In the genomic region with DNA sequence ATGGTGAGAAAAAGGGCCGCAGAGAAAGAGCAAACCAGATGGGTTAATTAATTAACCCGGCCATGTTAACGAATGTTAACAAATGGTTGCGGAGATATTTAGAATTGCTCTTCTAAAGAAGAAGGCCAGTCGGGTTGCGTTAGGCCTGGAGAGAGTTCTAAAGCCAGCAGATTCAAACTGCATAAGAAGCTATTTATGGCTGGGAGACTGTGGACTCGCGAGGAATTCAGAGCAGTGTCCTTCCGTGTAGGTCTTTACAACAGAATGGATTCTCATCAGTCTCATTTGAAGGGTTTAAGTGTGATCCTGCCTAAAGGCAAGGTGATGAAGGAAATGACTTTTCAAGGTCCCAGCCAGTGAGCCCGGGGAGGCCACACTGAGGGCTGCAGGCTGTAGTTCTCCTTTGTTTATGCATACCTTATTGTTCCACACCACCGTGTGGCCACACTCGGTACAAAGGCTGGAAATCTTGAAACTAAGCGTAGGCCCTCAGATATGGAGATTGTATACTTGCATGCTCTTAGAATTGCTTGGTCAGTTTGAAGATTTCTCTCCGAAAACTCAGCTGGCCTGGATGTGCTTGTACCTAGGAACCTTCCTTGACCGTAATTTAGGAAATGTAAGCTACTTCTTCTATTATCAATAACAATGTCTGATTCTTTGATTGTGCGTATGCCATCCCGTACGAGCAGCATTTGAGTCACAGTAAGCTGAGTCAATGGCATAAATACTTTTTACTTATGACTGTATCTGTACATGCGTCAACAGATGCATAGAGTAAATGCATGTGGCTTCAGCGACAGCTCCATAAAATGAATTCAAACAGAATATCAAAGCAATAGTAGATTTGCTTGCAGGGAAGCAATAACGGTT, we compare ENCODE assay signal across 9 mouse cellular contexts.
DNase-seq lines count a peak whose midpoint lies in the region; ATAC-seq and TF ChIP-seq lines count a peak whose summit lies in the region.
"Had no signal": no experiment of that assay in that cellular context is flagged by ENCODE, and none has a peak within 500 bp of the region (broad histone marks: within the 10 kb centered on the region; RNA-seq: fewer than 3 reads in every experiment).

No protein-coding gene starts in this region.

- no peaks in the 10 kb centered on the region for H3K9me3 ChIP-seq in lung, postnatal 0 days (ENCODE audit: low read length)
- no peaks in the 10 kb centered on the region for H3K9me3 ChIP-seq in hindbrain, embryonic 11.5 days (ENCODE audit: control insufficient read depth, low read length)
- H3K9me3 ChIP-seq in limb, embryonic 11.5 days (ENCODE audit: control insufficient read depth, low read length), result no peaks in the 10 kb centered on the region
- no peaks in the 10 kb centered on the region for H3K9me3 ChIP-seq in stomach, embryonic 15.5 days
- H3K9me3 ChIP-seq: embryonic facial prominence, embryonic 13.5 days had no signal

- WGBS in lung, postnatal 0 days, result 69% methylated on average over 21 of the region's 21 CpGs
- WGBS in hindbrain, embryonic 11.5 days, result 72% methylated on average over 21 of the region's 21 CpGs
- WGBS in limb, embryonic 11.5 days, result 72% methylated on average over 21 of the region's 21 CpGs
- 65% methylated on average over 21 of the region's 21 CpGs for WGBS in stomach, embryonic 15.5 days

- no peak for TF ChIP-seq POLR2A in cortical plate, adult 2 months (IDR thresholded peaks at IDR 0.05; ENCODE audit: extremely low read depth, insufficient read depth, low read length)

- TF ChIP-seq CTCF in lung, postnatal 0 days (IDR thresholded peaks at IDR 0.05), result peak; percentile 50
- peak; percentile 57 for TF ChIP-seq CTCF in cortical plate, adult 2 months (IDR thresholded peaks at IDR 0.05; ENCODE audit: extremely low read depth, insufficient read depth, low read length)

- no peaks in the 10 kb centered on the region for H3K27me3 ChIP-seq in lung, postnatal 0 days (replicated peaks; ENCODE audit: insufficient read depth, low read length)
- H3K27me3 ChIP-seq in hindbrain, embryonic 11.5 days (ENCODE audit: control insufficient read depth, insufficient read depth, low read length), result no peaks in the 10 kb centered on the region
- no peaks in the 10 kb centered on the region for H3K27me3 ChIP-seq in limb, embryonic 11.5 days (ENCODE audit: control insufficient read depth, insufficient read depth, low read length)
- H3K27me3 ChIP-seq in stomach, embryonic 15.5 days (replicated peaks), result no peaks in the 10 kb centered on the region
- H3K27me3 ChIP-seq: embryonic facial prominence, embryonic 13.5 days had no signal

- no peak overlapping the region for H3K4me2 ChIP-seq in lung, postnatal 0 days (replicated peaks; ENCODE audit: low read depth, low read length)
- H3K4me2 ChIP-seq in hindbrain, embryonic 11.5 days (replicated peaks; ENCODE audit: low read depth, low read length), result no peak overlapping the region
- H3K4me2 ChIP-seq in limb, embryonic 11.5 days (ENCODE audit: low read depth, severe bottlenecking), result no peak overlapping the region
- H3K4me2 ChIP-seq in stomach, embryonic 15.5 days, result no peak overlapping the region
- H3K4me2 ChIP-seq: embryonic facial prominence, embryonic 13.5 days had no signal

- no peak overlapping the region for H3K9ac ChIP-seq in lung, postnatal 0 days (replicated peaks; ENCODE audit: low read depth)
- H3K9ac ChIP-seq in hindbrain, embryonic 11.5 days (ENCODE audit: low read depth, low read length), result no peak overlapping the region
- peak overlapping the region; percentile 30; the same call in 1 of the 2 replicates for H3K9ac ChIP-seq in limb, embryonic 11.5 days (ENCODE audit: low read length)
- H3K9ac ChIP-seq in stomach, embryonic 15.5 days, result no peak overlapping the region
- H3K9ac ChIP-seq: embryonic facial prominence, embryonic 13.5 days had no signal

- no peak overlapping the region for H3K27ac ChIP-seq in lung, postnatal 0 days (ENCODE audit: low read length)
- no peak overlapping the region for H3K27ac ChIP-seq in cortical plate, adult 2 months (ENCODE audit: insufficient read depth, low read length)
- H3K27ac ChIP-seq in hindbrain, embryonic 11.5 days (ENCODE audit: low read depth, low read length), result no peak overlapping the region
- H3K27ac ChIP-seq in limb, embryonic 11.5 days (replicated peaks; ENCODE audit: low read depth, low read length), result no peak overlapping the region
- no peak overlapping the region for H3K27ac ChIP-seq in stomach, embryonic 15.5 days
- H3K27ac ChIP-seq: embryonic facial prominence, embryonic 13.5 days; macrophage had no signal

- no peak for DNase-seq in lung, postnatal 0 days (ENCODE audit: low spot score)
- no peak for DNase-seq in lung, postnatal 25 days (ENCODE audit: low spot score)
- peak; percentile 67 for DNase-seq in hindbrain, embryonic 11.5 days (ENCODE audit: low spot score)
- peak; percentile 55 for DNase-seq in limb, embryonic 11.5 days (ENCODE audit: low spot score)
- no peak for DNase-seq in B cell, adult 2 months

- TF ChIP-seq EP300 in lung, postnatal 0 days (IDR thresholded peaks at IDR 0.05), result no peak

- no peak overlapping the region for H3K4me3 ChIP-seq in lung, postnatal 0 days (ENCODE audit: low read depth, low read length)
- no peak overlapping the region for H3K4me3 ChIP-seq in cortical plate, adult 2 months (ENCODE audit: insufficient read depth, low read length)
- no peak overlapping the region for H3K4me3 ChIP-seq in hindbrain, embryonic 11.5 days (ENCODE audit: low read depth, low read length)
- no peak overlapping the region for H3K4me3 ChIP-seq in limb, embryonic 11.5 days (ENCODE audit: low read depth, low read length)
- no peak overlapping the region for H3K4me3 ChIP-seq in stomach, embryonic 15.5 days (replicated peaks)
- H3K4me3 ChIP-seq: embryonic facial prominence, embryonic 13.5 days had no signal

- H3K36me3 ChIP-seq in lung, postnatal 0 days (ENCODE audit: insufficient read depth, low read length), result no peaks in the 10 kb centered on the region
- H3K36me3 ChIP-seq in hindbrain, embryonic 11.5 days (ENCODE audit: control insufficient read depth, insufficient read depth, low read length), result no peaks in the 10 kb centered on the region
- H3K36me3 ChIP-seq in limb, embryonic 11.5 days (ENCODE audit: control insufficient read depth, insufficient read depth, low read length), result no peaks in the 10 kb centered on the region
- H3K36me3 ChIP-seq in stomach, embryonic 15.5 days, result no peaks in the 10 kb centered on the region
- H3K36me3 ChIP-seq: embryonic facial prominence, embryonic 13.5 days had no signal

- no peaks in the 10 kb centered on the region for H3K4me1 ChIP-seq in lung, postnatal 0 days (ENCODE audit: insufficient read depth, low read depth, low read length)
- peaks cover 1% of the 10 kb centered on the region; the same call in 1 of the 2 replicates for H3K4me1 ChIP-seq in cortical plate, adult 2 months (ENCODE audit: control insufficient read depth, insufficient read depth, low read length)
- no peaks in the 10 kb centered on the region for H3K4me1 ChIP-seq in hindbrain, embryonic 11.5 days (replicated peaks; ENCODE audit: control insufficient read depth, insufficient read depth, low read length)
- no peaks in the 10 kb centered on the region for H3K4me1 ChIP-seq in limb, embryonic 11.5 days (ENCODE audit: control insufficient read depth, insufficient read depth, low read length)
- no peaks in the 10 kb centered on the region for H3K4me1 ChIP-seq in stomach, embryonic 15.5 days
- H3K4me1 ChIP-seq: embryonic facial prominence, embryonic 13.5 days had no signal

- ATAC-seq in lung, postnatal 0 days, result no peak
- ATAC-seq in hindbrain, embryonic 11.5 days (ENCODE audit: low FRiP score), result peak; percentile 86
- ATAC-seq in limb, embryonic 11.5 days (ENCODE audit: insufficient number of reproducible peaks, low FRiP score, low TSS enrichment, low read depth), result peak; percentile 70; the same call in 1 of the 2 replicates
- peak; percentile 58; the same call in 1 of the 2 replicates for ATAC-seq in stomach, embryonic 15.5 days (ENCODE audit: insufficient read depth, low FRiP score, low read depth)

Comparison
In these comparisons a context has a peak if more than half of its experiments do, and no peak if none do; other contexts are left out.
1. DNase-seq: peak in hindbrain, embryonic 11.5 days (single experiment) and limb, embryonic 11.5 days (single experiment); none in lung, postnatal 0 days (single experiment), lung, postnatal 25 days (single experiment) and B cell, adult 2 months (0 of 2).